Mouse (Mus musculus): ENCODE measurements around the gene Gsg1l.

Gsg1l gene

GRCm38 (mm10) chr7:126082286-126082741 is at the start of gene Gsg1l:
TSS of gene Gsg1l (minus strand) at chr7:126082411.
- DNase-seq = no peak

GRCm38 (mm10) chr7:126127673-126128072 is 45.5 kb upstream of the Gsg1l start:
- DNase-seq = no peak

DNA sequence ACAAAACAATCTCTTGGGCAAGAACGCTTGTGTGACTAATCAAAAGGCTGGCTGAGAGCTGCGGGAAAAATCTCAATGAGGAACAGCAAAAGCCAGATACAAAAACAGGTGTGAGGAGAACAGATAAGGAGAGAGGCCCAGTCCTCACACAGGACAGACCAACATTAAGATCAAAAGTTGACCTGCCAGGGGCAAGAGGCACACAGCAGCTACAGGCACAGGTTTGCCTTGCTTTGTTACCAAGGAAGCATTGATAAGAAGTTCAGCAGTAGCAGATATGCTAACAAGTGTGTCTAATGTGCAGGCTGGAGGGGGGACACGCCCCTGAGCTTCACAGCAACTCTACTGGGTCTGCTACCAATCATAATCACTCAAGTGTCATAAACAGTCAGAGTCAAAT is 44.3 kb upstream of the Gsg1l start:
- DNase-seq = no peak

- DNase-seq = peak; percentile 6 to 21
These were observed 39.3 kb upstream of the Gsg1l start for GRCm38 (mm10) chr7:126121533-126121932.

GRCm38 (mm10) chr7:126119819-126120218 is 37.6 kb upstream of the Gsg1l start:
- no peak for DNase-seq

- no peak for DNase-seq
These were observed 31.1 kb upstream of the Gsg1l start for GRCm38 (mm10) chr7:126113263-126113662.

DNA sequence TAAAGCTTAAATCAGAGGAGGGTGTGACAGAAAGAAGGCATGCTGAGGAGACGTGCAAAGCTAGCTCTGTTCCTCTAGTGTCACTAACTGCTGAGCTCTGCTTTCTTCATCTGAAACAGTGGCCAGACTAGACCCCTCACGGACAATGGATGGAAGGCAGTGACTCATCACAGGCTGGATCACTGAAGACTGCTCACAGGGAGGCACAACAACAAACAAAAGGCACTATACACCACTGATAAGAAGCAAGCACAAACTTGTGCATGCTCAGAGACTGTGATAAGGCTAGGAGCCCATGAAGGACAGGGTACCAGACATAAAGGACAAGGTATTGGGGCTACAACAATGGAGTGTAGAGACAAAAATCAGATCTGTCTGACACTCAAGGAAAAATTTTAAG is 29.0 kb upstream of the Gsg1l start:
- DNase-seq = no peak

GRCm38 (mm10) chr7:126109898-126110297 is 27.7 kb upstream of the Gsg1l start:
- no peak for DNase-seq

DNA sequence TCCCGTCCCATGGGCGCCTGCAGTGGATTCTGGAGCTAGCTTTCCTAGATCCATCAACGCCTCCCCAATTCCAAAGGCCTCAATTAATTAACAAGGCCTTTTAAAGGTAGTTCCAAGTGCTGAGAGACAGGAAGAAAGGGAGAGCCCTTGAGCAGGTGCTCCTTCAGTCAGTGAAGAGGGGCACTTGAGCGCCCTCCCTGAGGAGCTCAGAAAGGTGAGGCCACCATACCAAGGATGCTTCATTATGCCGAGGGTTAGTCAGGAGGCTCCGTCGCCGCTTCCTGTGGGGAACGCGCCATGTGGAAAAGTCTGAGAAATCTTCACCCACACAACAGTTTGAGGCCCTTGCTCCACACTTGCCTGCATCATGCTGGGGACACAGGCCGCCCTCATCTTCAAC is 18.2 kb upstream of the Gsg1l start:
- DNase-seq = no peak

GRCm38 (mm10) chr7:126099835-126100234 is 17.6 kb upstream of the Gsg1l start:
- DNase-seq = no peak

- DNase-seq = no peak
These were observed 17.1 kb upstream of the Gsg1l start for GRCm38 (mm10) chr7:126099163-126099775.

- no peak for DNase-seq
These were observed 15.2 kb upstream of the Gsg1l start for GRCm38 (mm10) chr7:126097219-126097915.

DNA sequence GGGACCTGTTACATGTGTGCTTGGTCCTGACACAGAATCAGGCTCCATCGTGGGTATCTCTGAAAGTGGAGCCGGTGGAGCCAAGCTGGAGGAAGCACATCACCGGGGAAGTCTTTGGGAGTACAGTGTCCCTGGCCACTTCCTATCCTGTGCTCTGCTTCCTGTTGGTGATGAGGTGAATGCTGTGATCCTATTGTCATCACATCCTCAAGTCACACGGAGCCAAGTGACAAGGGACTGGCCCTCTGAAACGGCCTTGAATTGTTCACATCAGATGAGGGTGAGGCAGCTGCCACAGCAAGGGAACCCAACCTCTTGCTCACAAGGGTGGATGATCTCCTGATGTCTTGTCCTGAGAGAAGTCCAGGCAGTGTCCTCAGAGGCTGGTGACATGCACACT is 14.4 kb upstream of the Gsg1l start:
- DNase-seq = peak in 1 of 2 experiments; percentile 49

GRCm38 (mm10) chr7:126094738-126095137 is 12.5 kb upstream of the Gsg1l start:
- DNase-seq = no peak

GRCm38 (mm10) chr7:126093162-126093561 is 11.0 kb upstream of the Gsg1l start:
- no peak for DNase-seq

DNA sequence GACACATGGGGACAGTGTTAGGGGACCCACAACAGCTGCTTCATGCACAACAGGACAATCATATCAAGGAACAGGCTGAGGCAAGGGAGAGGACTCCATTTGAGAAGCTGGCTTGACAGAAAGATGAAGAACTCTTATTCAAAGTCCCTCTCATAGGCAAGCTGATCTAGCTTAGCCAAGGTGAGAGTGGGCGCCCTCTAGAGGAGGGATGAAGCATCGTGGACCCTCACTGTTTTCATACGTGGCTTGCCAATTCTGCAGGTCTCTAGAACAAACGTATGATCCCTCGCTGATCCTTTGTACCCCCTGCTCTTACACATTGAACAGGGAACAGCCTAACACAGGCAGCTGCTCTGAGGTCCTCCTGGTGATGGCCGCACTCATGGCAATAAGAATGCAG is 7.6 kb upstream of the Gsg1l start:
- peak; percentile 56 to 76 for DNase-seq

DNA sequence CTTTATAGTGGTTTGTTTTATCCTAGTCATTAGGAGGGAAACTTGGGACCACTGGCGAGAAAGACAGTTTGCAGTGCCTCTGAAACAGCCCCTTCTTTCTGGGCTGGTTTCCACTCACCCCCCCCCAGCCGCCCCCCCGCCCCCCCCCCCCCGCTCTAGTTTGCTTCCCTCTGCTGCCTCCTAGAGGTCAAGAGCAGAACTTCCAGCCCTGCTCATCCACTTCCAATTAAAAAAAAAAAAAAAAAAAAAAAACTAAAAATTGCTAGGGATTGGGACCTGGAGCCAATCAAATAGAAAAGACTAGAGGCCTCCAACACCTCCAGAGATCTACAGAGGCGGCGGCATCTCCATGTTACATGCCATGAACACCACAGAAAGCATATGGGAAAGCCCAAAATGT is 5.9 kb upstream of the Gsg1l start:
- peak; percentile 17 to 57 for DNase-seq

DNA sequence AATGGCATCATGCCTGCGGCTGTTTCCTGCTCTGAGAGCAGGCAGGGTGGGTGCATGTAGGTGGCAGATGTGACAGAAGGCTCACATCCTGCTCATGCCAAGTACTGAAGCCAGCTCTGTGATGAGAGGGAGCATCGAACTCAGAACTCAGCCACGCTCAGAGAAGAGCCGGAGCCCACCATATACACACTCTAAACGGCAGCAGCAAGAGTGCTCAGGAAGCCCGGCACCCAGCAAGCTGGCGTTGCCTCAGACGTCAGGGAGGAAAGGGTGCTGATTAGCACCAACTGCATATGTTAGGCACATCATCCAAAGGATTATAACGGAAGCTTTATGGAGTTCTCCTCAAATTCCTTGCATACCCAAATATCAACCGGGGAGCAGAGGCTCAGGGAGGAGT is 5.4 kb upstream of the Gsg1l start:
- DNase-seq = no peak

DNA sequence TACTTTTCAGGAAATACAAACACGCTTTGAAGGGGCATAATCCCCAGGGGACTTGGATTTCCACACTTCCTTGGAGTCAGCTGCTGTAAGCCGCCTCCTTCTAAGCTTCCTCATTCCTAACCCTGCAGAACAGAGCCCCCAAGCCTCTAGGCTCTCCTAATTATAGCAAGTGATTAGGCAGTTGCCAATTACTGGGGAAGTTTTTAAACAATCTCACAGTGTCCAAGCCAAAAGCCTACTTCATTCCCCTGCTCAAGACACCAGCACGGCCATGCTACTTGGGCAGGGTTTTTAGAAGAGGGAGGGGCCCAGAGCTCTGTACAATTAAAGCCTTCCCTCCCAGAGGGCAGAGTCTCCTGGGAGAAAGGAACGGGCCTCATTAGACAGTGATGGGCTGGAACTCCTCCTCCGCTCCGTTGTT is 4.1 kb upstream of the Gsg1l start:
- peak in 1 of 2 experiments; percentile 9 for DNase-seq

DNA sequence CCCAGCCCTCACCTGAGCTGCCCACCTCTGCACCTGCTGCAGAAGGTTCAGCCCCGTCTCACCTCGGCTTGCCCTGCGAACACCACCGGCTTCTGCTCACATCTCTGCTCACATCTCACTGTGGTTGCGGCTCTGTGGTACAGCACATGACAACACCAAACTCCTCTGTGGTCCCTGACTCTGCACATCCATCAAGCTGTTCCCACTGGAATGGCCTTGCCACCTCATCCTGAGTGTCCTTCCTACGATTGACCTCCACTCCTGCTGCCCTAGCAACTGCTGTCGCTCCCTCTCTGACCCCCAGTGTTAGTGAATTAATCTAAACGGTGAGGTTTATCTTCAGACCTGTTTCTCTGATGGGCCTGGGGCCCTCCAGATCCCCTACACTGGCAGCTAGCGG is 2.9 kb upstream of the Gsg1l start:
- no peak for DNase-seq

- DNase-seq = no peak
These were observed 1.8 kb upstream of the Gsg1l start for GRCm38 (mm10) chr7:126083980-126084348.

DNA sequence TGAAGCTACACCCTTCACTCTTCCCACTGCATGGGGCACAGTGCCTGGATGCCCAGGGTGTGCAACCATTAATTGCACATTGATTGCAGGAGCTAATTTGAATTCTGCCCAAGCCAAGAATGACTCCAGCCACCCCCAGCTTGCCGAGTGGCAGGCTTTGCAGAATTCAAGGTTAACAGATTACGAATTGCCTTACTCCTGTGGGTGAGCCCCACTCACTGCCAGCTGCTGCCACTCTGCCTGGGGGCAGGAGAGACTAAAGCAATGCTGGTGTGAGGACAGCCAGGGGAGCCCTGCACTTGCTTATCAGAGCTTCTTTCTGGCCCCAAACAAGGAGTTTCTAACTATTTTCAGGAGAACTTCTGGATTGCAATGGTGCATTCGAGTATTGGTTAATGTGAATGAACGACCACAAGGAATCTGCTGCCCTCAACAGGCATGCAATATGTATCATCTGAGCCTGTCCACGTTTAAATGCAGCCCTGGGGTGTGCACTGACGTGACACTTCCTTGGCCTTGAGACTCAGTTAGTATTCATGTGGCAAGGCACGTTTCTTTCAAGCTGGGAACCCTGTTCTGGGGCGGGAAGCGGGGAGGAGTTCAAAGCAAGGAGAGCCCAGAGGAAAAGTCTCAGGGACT is 1.2 kb upstream of the Gsg1l start:
- DNase-seq = no peak

DNA sequence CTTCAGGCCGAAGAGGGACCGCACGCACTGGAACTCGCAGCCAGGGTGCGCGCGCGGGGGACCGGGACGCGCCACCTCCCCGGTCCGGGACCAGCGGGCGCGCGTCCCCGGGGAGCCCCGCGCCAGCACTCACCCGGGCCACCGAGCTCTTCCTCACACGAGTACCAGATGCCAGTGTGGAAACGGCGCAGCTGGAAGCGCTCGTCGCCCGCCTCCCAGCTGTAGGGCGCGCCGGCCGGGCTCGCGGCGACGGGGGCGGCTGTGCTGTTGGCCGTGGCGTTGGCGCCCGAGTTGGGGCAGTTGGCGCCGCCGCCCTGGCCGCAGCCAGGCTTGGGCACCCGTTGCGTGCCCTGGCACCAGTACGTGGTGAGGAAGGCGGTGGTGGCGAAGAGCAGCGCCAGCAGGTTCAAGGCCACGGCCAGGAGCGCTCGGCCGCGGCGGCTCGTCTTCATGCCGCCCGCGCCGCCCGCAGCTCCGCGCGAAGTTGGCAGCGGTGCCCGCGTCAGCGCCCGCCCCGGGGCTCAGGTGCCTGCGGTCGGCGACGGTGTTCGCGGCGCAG is 405 bp downstream of the Gsg1l start:
- DNase-seq = no peak
